Mouse (Mus musculus) bone marrow macrophage, adult 2 months (primary cell): ENCODE measurements around the gene Tnpo2.

Experiments
- CTCF ChIP-seq: IDR thresholded peaks from 2 replicates; pipeline ENCODE4 v1.5.1; 2012; ENCODE audit warnings: low read depth, mild to moderate bottlenecking, low read length, moderate library complexity
- POLR2A ChIP-seq: IDR thresholded peaks from 2 replicates; pipeline ENCODE4 v1.6.1; 2012; ENCODE audit warnings: mild to moderate bottlenecking, low read depth, low read length, borderline replicate concordance

GRCm38 (mm10) chr8:85016724-85017123 is 20.0 kb upstream of the Tnpo2 start:
- TF ChIP-seq CTCF = no peak
- no peak for TF ChIP-seq POLR2A
